Mouse (Mus musculus): ENCODE measurements at regions not wholly inside any gene's neighbourhood (a gene's known extent, or its start where the extent isn't known, plus 50 kb on each side); places are given as distances from the start of the nearest gene placed in this dataset.

DNA sequence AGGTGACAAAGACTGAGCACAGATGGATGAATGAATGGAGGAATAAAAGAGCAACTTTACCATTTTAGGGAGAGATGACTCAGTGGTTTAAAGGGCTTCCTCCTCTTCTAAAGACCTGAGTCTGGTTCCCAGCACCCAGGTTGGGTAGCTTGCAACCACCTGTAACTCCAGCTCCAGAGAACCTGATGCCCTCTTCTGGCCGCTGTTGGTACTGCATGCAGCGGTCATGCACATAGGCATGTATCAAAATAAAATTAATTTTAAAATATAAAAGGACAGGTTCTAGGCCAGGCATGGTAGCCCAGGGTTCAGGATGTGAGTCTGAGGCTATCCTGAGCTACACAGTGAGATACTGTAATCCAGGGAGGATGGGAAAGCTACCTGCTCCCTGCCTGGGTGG is 103.4 kb upstream of the Rpl38 start:
- TF ChIP-seq POLR2A (IDR thresholded peaks at IDR 0.05; ENCODE audit: insufficient read depth, low read depth, low read length) (no peak), CTCF (IDR thresholded peaks at IDR 0.05; ENCODE audit: insufficient read depth, low read depth, low read length) (no peak)
